Mouse (Mus musculus) neural tube, embryonic 13.5 days (tissue): ENCODE data around the gene F2rl1. TPM values are rescaled to one million over a fixed set of nuclear protein-coding genes. Genes with fewer than 3 reads are reported as not detected.
"Not testable (repeated sequence)": the region's sequence is repeated elsewhere in the genome, so short reads cannot be mapped to it uniquely, and the experiment has no call there.

Source experiments
- ATAC-seq: fragments of 200-750 bp; cut with Nextera tagmentation; 2 replicates; pipeline ENCODE4 v1.8.0; 2017; ENCODE audit warnings: low read depth, mild to moderate bottlenecking, moderate TSS enrichment, moderate library complexity
- H3K27ac ChIP-seq: fragments of 300-500 bp; sonication (generic); replicated peaks from 2 replicates; pipeline ENCODE4 v1.5.1; 2015; ENCODE audit warnings: moderate library complexity, mild to moderate bottlenecking, inconsistent platforms
- H3K27me3 ChIP-seq: fragments of 300-500 bp; sonication (generic); 2 replicates; pipeline ENCODE4 v1.6.1; 2015; ENCODE audit warnings: mild to moderate bottlenecking, inconsistent platforms
- H3K36me3 ChIP-seq: fragments of 300-500 bp; sonication (generic); 2 replicates; pipeline ENCODE4 v1.6.1; 2015; ENCODE audit warnings: mild to moderate bottlenecking, inconsistent platforms
- H3K4me1 ChIP-seq: fragments of 300-500 bp; sonication (generic); replicated peaks from 2 replicates; pipeline ENCODE4 v1.6.1; 2015; ENCODE audit warnings: inconsistent platforms
- H3K4me2 ChIP-seq: fragments of 300-500 bp; sonication (generic); 2 replicates; pipeline ENCODE4 v1.6.1; 2015; ENCODE audit warnings: inconsistent platforms, mild to moderate bottlenecking, moderate library complexity
- H3K4me3 ChIP-seq: fragments of 300-500 bp; sonication (generic); 2 replicates; pipeline ENCODE4 v1.5.1; 2015; ENCODE audit warnings: mild to moderate bottlenecking, inconsistent platforms
- H3K9ac ChIP-seq: fragments of 300-500 bp; sonication (generic); 2 replicates; pipeline ENCODE4 v1.6.1; 2015; ENCODE audit warnings: moderate library complexity, mild to moderate bottlenecking, inconsistent platforms
- H3K9me3 ChIP-seq: fragments of 300-500 bp; sonication (generic); 2 replicates; pipeline ENCODE4 v1.6.1; 2016; ENCODE audit warnings: inconsistent platforms
- WGBS: fragments of 180-500 bp; shearing (Covaris S2); methylation state at CpG from one replicate; pipeline ENCODE4 v1.1.7; 2015; 5-methylcytosine and 5-hydroxymethylcytosine counted together
- polyA plus RNA-seq: library from polyadenylated mRNA; unstranded; fragments of >200 nt; fragmentation: Nextera tagmentation; extraction: Ambion mirVana; gene quantifications from 2 replicates; pipeline ENCODE4 v1.2.1, GENCODE M21; 2015

F2rl1 gene
- polyA plus RNA-seq, 1 experiment from 2014 or later: not detected

DNA sequence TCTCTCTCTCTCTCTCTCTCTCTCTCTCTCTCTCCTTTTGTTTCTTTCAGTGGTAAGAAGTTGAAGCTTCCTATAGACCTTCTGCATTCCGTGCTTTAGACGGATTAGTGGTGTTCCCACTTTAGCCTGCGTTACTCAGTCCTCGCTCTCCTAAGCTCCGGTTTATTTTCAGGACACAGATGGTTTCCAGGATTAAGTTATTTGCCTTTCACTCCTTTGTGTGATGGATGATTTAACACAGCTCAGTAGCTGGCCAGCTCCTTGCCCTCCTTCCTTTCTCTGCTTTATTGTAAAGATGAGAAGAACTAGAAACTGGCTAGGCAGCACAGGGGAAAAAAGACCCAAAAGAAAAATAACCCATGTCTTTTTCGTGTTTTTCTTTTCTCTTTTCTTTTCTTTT, 23.8 kb upstream of the F2rl1 start:
- WGBS: 18% methylated on average over 6 of the region's 6 CpGs
- Histone ChIP-seq H3K27ac (no peak overlapping the region), H3K4me3 (no peak overlapping the region), H3K4me2 (peak overlapping the region; percentile 50), H3K9me3 (no peaks in the 10 kb centered on the region), H3K27me3 (no peaks in the 10 kb centered on the region), H3K9ac (0 out of 2 replicates have a peak overlapping the region, but pooled peaks have one; percentile 45), H3K36me3 (no peaks in the 10 kb centered on the region), H3K4me1 (peaks cover 34% of the 10 kb centered on the region)
- peak; percentile 50; the same call in 1 of the 2 replicates for ATAC-seq

DNA sequence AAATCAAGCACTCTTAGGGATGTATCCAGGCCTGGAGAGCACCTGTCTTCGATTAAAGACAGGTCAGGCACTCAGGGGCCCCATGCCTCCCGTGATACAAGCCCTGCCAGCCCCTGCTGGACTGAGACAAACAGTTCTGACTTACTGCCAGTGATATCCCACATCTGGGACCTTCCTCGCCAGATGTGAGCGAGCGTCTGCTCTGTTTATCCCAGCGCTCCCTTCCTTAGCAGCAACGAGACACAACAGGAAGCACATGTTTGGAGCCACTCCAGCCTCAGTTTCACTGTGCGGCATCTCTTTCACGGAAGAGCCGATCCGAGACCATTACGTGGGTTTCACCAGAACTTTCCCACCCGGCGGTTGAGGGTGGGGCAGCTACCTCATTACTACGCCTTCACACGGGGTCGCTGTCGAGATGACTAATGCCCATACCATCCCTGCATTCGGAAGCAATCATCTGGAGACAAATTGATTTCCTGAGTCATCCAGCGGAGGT, 23.3 kb upstream of the F2rl1 start:
- H3K27ac ChIP-seq: no peak overlapping the region
- H3K4me2 ChIP-seq: peak overlapping the region; percentile 50
- peak overlapping the region; percentile 14; the same call in 1 of the 2 replicates for H3K4me3 ChIP-seq
- ATAC-seq: peak; percentile 52; the same call in 1 of the 2 replicates
- H3K9me3 ChIP-seq: no peaks in the 10 kb centered on the region
- H3K9ac ChIP-seq: 0 out of 2 replicates have a peak overlapping the region, but pooled peaks have one; percentile 45
- peaks cover 34% of the 10 kb centered on the region for H3K4me1 ChIP-seq
- 19% methylated on average over 20 of the region's 20 CpGs for WGBS
- H3K36me3 ChIP-seq: no peaks in the 10 kb centered on the region
- no peaks in the 10 kb centered on the region for H3K27me3 ChIP-seq

DNA sequence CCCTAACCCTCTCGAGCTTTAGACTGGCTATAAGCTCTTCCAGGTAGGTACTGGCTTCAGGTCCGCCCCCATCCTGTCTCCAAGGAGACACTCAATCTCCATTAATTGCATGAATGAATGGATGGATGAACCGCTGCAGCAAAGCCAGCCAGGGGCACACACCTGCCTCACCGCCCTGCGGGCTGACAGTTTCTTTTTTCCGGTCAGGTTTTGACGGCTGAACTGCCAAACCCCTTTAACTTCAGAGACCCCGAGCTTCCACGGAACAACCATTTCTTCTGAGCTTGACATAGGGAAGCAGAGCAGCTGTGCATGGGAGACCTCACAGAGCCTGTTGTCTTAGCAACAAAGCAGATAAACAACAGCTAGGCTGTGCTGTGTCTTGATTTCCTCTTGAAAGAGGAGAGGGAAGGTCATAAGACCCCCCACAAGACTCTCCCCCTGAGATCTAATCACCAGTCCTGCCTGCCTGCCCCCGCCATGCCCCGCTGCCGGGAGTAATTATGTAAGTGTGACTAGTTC, 22.1 kb upstream of the F2rl1 start:
- WGBS: 32% methylated on average over 12 of the region's 12 CpGs
- H3K27ac ChIP-seq: no peak overlapping the region
- H3K9me3 ChIP-seq: no peaks in the 10 kb centered on the region
- peaks cover 34% of the 10 kb centered on the region for H3K4me1 ChIP-seq
- peak; percentile 21; the same call in 1 of the 2 replicates for ATAC-seq
- H3K36me3 ChIP-seq: no peaks in the 10 kb centered on the region
- no peak overlapping the region for H3K9ac ChIP-seq
- no peak overlapping the region for H3K4me3 ChIP-seq
- H3K27me3 ChIP-seq: no peaks in the 10 kb centered on the region
- H3K4me2 ChIP-seq: no peak overlapping the region

DNA sequence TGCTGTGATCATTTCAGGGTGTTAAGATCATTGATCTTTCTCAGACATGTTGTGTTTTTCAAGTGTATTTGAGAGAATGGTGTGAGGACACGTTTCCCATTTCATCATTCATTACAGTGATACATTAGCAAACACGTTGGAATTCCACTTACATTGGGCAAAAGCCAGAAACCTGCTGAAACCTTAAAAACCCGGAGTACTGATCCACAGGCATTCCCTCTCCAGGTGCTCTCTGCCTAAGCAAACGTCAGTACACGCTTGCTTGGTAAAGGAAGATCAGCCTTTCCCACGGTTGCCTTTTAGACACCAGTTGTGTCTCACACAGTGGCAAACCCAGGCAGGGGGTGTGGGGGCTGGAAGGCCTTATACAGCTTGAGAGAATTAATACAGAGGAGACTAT, 21.2 kb upstream of the F2rl1 start:
- Histone ChIP-seq H3K27ac (no peak overlapping the region), H3K27me3 (no peaks in the 10 kb centered on the region), H3K9me3 (no peaks in the 10 kb centered on the region), H3K36me3 (no peaks in the 10 kb centered on the region), H3K4me3 (no peak overlapping the region), H3K4me1 (peaks cover 34% of the 10 kb centered on the region), H3K9ac (no peak overlapping the region), H3K4me2 (no peak overlapping the region)
- no peak for ATAC-seq
- WGBS: 70% methylated on average over 6 of the region's 6 CpGs

DNA sequence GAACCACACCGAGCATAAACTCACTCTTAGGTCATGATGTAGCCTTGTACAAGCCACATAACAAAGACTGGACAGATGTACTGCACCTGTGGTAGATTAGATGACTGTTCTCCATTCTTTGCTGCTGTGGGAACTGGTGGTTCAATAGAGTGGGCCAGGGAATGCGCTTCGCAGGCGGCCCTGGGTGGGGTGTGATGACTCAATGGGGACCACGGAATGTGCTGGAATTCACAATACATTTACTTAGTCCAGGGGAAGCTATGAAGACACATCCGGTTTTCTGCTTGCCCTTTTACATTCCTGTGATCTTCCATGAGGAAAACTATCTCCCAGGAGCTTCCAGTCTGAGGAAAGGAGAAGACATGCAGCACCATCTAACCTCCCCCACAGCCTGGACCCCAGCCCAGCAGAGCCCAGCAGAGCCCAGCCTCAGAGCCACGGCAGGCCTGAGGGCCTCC, 20.7 kb upstream of the F2rl1 start:
- Histone ChIP-seq H3K27ac (no peak overlapping the region), H3K36me3 (no peaks in the 10 kb centered on the region), H3K9me3 (no peaks in the 10 kb centered on the region), H3K27me3 (no peaks in the 10 kb centered on the region), H3K4me2 (no peak overlapping the region), H3K4me1 (peaks cover 34% of the 10 kb centered on the region), H3K4me3 (no peak overlapping the region), H3K9ac (no peak overlapping the region)
- 81% methylated on average over 7 of the region's 7 CpGs for WGBS
- no peak for ATAC-seq

DNA sequence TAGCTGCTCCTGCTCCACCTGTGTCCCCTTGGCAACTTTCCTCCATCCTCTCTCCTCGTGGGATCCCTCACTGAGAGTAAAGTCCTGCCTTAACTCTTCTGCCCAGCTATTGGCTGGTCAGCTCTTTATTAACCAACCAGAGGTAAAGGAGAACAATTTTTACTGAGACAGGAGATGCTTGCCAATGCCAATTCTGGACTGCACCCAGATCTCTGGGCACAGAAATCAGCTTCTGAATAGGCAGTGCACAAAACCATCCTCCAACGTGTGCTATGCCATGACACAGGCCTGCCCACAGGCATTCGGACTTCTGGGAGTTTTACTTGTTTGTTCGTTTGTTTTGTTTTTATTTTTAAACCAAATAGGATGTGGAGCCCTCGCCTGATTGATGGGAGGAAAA, 13.0 kb upstream of the F2rl1 start:
- Histone ChIP-seq H3K9me3 (no peaks in the 10 kb centered on the region), H3K4me1 (peaks cover 26% of the 10 kb centered on the region), H3K4me3 (no peak overlapping the region), H3K9ac (no peak overlapping the region), H3K27ac (no peak overlapping the region), H3K27me3 (0 out of 2 replicates have a peak, but pooled peaks cover 4% of the 10 kb centered on the region), H3K4me2 (no peak overlapping the region), H3K36me3 (no peaks in the 10 kb centered on the region)
- 77% methylated on average over 5 of the region's 5 CpGs for WGBS
- ATAC-seq: no peak

DNA sequence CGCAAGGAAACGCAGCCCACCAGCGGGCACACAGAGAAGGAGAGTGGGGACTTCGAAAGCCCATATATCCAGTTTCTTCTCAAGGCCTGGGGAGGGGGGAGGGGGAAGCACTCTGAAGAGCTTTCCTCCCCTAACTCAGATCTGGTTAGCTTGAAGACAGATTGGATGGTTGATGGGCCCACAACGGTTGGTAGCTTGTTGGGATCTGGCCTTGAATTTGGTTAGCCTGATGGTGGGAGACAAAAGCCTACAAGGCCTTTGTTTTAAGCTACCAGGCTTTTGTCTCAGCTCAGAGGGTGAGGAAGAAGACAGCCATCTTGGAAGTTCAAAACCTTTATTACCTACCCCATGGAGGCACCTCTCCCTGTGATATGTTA, 11.1 kb upstream of the F2rl1 start:
- Histone ChIP-seq H3K27ac (no peak overlapping the region), H3K4me3 (no peak overlapping the region), H3K9me3 (no peaks in the 10 kb centered on the region), H3K36me3 (no peaks in the 10 kb centered on the region), H3K9ac (no peak overlapping the region), H3K4me1 (peaks cover 26% of the 10 kb centered on the region), H3K27me3 (0 out of 2 replicates have a peak, but pooled peaks cover 4% of the 10 kb centered on the region), H3K4me2 (no peak overlapping the region)
- ATAC-seq: no peak
- 24% methylated on average over 5 of the region's 5 CpGs for WGBS

DNA sequence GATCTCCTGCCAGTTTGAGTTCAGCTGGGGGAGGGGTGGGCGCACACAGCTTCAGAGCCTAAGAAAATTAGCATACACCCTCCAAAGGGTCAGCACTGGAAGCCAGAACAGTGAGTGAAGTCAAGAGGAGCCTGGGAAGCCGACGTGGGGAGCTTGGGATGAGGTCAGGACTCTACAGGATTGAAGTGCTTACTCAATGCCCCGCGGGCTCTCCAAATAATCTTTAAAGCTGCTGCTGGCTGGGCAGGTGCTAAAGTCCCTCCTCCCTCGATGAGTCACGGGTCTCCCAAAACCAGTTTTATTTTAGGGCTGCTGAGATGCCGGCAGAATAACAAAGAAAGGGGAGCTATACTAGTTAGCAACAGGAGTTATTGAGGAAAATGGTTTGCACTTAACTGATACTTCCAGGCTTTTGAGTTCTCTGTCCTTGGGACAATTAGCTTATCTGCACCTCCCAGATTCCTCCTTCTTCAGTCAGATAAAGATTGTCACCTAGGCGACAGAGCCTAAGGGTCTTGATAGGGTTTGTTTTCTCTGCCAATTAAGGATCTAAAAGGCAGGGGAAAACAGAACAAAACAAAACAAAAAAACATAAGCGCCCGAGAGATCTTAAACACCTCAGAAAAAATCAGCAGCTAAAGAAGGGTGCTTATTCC, 10.6 kb upstream of the F2rl1 start:
- no peak overlapping the region for H3K27ac ChIP-seq
- no peaks in the 10 kb centered on the region for H3K9me3 ChIP-seq
- peaks cover 26% of the 10 kb centered on the region for H3K4me1 ChIP-seq
- H3K4me2 ChIP-seq: 0 out of 2 replicates have a peak overlapping the region, but pooled peaks have one; percentile 9
- 7% methylated on average over 11 of the region's 11 CpGs for WGBS
- no peak overlapping the region for H3K9ac ChIP-seq
- 0 out of 2 replicates have a peak, but pooled peaks cover 4% of the 10 kb centered on the region for H3K27me3 ChIP-seq
- H3K36me3 ChIP-seq: no peaks in the 10 kb centered on the region
- no peak for ATAC-seq
- no peak overlapping the region for H3K4me3 ChIP-seq

DNA sequence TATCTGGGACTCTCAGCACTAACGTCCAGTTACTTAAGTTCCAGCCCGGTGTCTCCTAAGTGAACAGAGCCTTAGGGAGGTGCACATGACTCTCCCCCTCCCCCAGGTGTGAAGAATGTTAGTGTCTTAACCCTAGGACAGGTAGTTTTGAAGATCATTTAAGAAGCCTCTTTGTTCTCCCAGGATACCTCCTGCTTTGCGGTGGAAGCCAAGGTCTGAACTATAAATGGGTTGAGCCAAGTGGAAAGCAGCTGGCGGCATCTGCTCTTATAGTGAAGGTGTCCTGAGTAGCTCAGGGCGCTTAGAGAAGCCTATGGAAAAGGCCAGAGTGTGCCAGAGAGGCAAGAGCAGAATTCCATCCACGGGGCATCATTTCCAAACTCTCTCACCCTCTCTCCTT, 10.0 kb upstream of the F2rl1 start:
- ATAC-seq: no peak
- Histone ChIP-seq H3K9me3 (no peaks in the 10 kb centered on the region), H3K4me2 (0 out of 2 replicates have a peak overlapping the region, but pooled peaks have one; percentile 9), H3K27ac (no peak overlapping the region), H3K27me3 (0 out of 2 replicates have a peak, but pooled peaks cover 6% of the 10 kb centered on the region), H3K36me3 (no peaks in the 10 kb centered on the region), H3K4me1 (peaks cover 26% of the 10 kb centered on the region), H3K4me3 (no peak overlapping the region), H3K9ac (no peak overlapping the region)
- WGBS: 8% methylated on average over 6 of the region's 6 CpGs

DNA sequence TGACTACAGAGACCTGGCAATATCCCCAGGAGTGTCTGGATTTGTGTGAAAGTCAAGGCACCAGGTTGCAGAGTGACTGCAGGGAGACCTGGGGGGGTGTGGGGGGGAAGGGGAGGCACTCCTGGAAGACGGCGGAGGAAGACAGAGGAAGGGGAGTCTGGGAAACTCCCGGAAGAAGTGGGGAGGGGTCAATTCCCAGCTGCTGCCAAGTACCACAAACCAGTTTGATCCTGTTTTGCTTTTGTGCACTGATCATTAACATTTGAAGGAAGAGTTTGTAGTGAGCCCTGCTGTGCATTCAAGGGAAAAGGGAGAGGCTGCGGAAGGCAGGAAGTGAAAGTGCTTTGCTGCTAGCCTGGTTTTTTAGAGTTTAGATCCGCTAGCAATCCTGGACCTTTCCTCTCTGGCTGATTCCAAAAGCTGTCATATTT, 9.1 kb upstream of the F2rl1 start:
- under 1% methylated on average over 5 of the region's 5 CpGs for WGBS
- no peak overlapping the region for H3K27ac ChIP-seq

DNA sequence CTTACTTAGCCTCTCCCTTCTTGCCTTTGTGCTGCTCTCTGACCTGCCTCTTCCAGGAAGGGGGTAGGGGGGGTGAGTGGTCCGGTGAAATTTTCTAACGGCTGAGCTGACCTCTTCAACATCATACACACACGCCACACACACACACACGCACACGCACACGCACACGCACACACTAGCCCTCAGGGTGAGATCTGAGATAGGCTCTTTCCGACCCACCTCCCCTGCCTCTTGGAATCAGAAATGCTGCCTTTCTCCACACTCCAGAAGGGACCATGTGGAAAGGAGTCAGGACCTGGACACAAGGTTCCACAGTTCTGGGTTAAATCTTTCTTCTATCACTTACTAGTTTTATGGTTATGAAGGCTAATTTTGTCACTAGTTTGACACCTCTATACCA, 8.6 kb upstream of the F2rl1 start:
- WGBS: 28% methylated on average over 8 of the region's 8 CpGs
- no peaks in the 10 kb centered on the region for H3K36me3 ChIP-seq
- H3K27ac ChIP-seq: no peak overlapping the region
- peaks cover 26% of the 10 kb centered on the region for H3K4me1 ChIP-seq
- peak overlapping the region; percentile 27; the same call in 1 of the 2 replicates for H3K9ac ChIP-seq
- H3K4me2 ChIP-seq: no peak overlapping the region
- H3K4me3 ChIP-seq: no peak overlapping the region
- H3K9me3 ChIP-seq: no peaks in the 10 kb centered on the region
- H3K27me3 ChIP-seq: 0 out of 2 replicates have a peak, but pooled peaks cover 14% of the 10 kb centered on the region
- peak; percentile 24; the same call in 1 of the 2 replicates for ATAC-seq

More for the DNA sequence above, 9.1 kb upstream of the F2rl1 start:
- Histone ChIP-seq H3K9me3 (no peaks in the 10 kb centered on the region), H3K4me3 (no peak overlapping the region), H3K4me2 (peak overlapping the region; percentile 35), H3K36me3 (no peaks in the 10 kb centered on the region), H3K27me3 (0 out of 2 replicates have a peak, but pooled peaks cover 13% of the 10 kb centered on the region), H3K4me1 (peaks cover 26% of the 10 kb centered on the region), H3K9ac (peak overlapping the region; percentile 27)
- peak; percentile 57 for ATAC-seq

DNA sequence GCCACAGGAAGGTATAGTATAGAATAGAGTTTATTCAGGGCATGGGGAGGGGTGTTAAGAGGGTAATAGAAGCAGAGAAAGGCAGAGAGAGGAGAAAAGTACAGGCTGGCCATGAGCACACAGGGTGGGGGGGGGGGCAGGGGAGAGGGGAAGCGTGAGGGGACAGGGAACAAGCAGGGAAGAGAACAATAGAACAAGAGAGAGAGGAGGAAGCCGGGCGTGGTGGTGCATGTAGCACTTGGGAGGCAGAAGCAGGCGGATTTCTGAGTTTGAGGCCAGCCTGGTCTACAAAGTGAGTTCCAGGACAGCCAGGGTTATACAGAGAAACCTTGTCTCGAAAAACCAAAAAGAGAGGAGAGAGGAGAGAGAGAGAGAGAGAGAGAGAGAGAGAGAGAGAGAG, 8.1 kb upstream of the F2rl1 start:
- 69% methylated on average over 3 of the region's 5 CpGs for WGBS

More for the DNA sequence above, 8.1 kb upstream of the F2rl1 start:
- H3K9me3 ChIP-seq, H3K27ac ChIP-seq, H3K4me2 ChIP-seq, H3K36me3 ChIP-seq, H3K4me3 ChIP-seq, ATAC-seq, H3K9ac ChIP-seq: not testable (repeated sequence)
- Histone ChIP-seq H3K27me3 (0 out of 2 replicates have a peak, but pooled peaks cover 14% of the 10 kb centered on the region), H3K4me1 (peaks cover 26% of the 10 kb centered on the region)
